Mouse (Mus musculus): ENCODE results near the gene Cxcl17. TPM values are rescaled to one million over a fixed set of nuclear protein-coding genes. Genes with fewer than 3 reads are reported as not detected.
"Not testable (repeated sequence)": the region's sequence is repeated elsewhere in the genome, so short reads cannot be mapped to it uniquely, and the experiment has no call there.

Gene Cxcl17
- polyA plus RNA-seq, 1 experiment = not detected

DNA sequence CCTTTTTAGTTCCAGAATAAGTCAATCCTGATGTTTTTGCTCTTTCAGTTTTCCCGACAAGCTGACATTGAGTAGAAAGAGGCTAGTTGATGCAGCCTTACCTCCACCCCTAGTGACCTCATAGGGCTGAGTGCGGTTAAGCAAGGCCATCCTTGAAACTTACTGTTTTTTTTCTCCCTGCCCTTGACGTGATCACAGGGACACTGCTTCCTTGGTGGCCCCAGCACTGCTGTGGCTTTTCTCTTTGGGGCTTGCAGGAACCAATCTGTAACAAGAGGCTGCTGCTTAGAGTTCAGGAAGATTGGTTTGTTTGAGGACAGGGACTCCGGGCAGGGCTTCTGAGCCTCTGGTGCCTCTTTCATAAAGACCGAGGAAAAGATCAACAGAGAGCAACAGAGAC lies 10.7 kb downstream of the Cxcl17 start:
- Histone ChIP-seq H3K27me3 (replicated peaks) (peaks cover 3% of the 10 kb centered on the region), H3K4me1 (peaks cover 17% of the 10 kb centered on the region), H3K9me3 (no peaks in the 10 kb centered on the region), H3K36me3 (replicated peaks; ENCODE audit: low read length) (no peaks in the 10 kb centered on the region), H3K4me3 (replicated peaks) (no peak overlapping the region)
- no peak for TF ChIP-seq FLI1 (IDR thresholded peaks at IDR 0.05; ENCODE audit: low read length)
- TF ChIP-seq GATA1 (IDR thresholded peaks at IDR 0.05; ENCODE audit: borderline replicate concordance, low read length) = no peak

DNA sequence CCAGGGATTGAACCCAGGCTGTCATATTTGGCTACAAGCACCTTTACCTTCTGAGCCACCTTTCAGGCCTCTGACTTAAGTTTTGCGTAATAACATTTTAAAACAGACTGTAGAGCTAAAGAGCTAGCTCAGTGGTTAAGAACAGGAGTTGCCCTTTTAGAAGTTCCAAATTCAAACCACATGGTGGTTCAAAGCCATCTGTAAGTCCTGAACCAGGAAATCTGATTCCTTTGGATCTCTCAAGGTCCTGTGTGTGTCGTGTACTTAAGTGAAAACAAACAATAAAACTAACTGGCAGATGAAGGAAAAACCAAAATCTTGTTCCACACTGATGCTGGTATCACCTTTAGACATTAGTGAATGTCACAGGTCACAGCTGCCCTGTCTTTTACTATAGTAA lies 11.1 kb downstream of the Cxcl17 start:
- no peak overlapping the region for H3K4me3 ChIP-seq (replicated peaks)
- H3K27me3 ChIP-seq (replicated peaks) = peaks cover 3% of the 10 kb centered on the region
- H3K9me3 ChIP-seq = no peaks in the 10 kb centered on the region
- TF ChIP-seq FLI1 (IDR thresholded peaks at IDR 0.05; ENCODE audit: low read length) (no peak), GATA1 (IDR thresholded peaks at IDR 0.05; ENCODE audit: borderline replicate concordance, low read length) (no peak)
- no peaks in the 10 kb centered on the region for H3K36me3 ChIP-seq (replicated peaks; ENCODE audit: low read length)
- peaks cover 20% of the 10 kb centered on the region for H3K4me1 ChIP-seq

GRCm38 (mm10) chr7:25399028-25399427 lies 13.7 kb downstream of the Cxcl17 start:
- H3K27me3 ChIP-seq (replicated peaks); H3K9me3 ChIP-seq; H3K4me3 ChIP-seq (replicated peaks); H3K36me3 ChIP-seq (replicated peaks; ENCODE audit: low read length): not testable (repeated sequence)
- peaks cover 35% of the 10 kb centered on the region for H3K4me1 ChIP-seq

DNA sequence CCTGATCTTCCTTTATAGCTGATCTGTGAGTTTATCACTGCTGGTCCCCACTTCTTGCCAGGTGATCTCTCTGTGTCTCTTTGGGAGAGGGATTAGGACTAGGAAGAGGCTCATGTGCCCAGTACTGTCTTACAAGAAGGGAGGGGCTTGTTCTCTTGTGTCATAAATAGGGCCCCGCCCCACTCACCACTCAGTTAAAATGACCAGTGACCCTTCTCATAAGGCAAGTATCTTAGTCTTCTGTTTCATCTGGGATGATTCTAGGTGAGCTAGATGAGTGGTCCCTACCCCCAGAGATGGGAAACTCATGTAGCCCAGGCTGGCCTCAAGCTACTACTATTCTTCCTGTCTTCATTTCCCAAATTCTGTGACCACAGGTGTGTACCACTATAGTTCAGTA lies 14.1 kb downstream of the Cxcl17 start, which contains the start of gene Lipe:
TSS of gene Lipe (minus strand) at position 101 of the 400 bp plus-strand sequence.
- no peaks in the 10 kb centered on the region for H3K9me3 ChIP-seq
- H3K4me1 ChIP-seq = peaks cover 40% of the 10 kb centered on the region
- TF ChIP-seq FLI1 (IDR thresholded peaks at IDR 0.05; ENCODE audit: low read length) = no peak
- TF ChIP-seq GATA1 (IDR thresholded peaks at IDR 0.05; ENCODE audit: borderline replicate concordance, low read length) = no peak
- no peak within 1 kb of the TSS for H3K4me3 ChIP-seq (replicated peaks)
- no peaks in the 10 kb centered on the region for H3K36me3 ChIP-seq (replicated peaks; ENCODE audit: low read length)
- H3K27me3 ChIP-seq (replicated peaks) = peaks cover 3% of the 10 kb centered on the region

DNA sequence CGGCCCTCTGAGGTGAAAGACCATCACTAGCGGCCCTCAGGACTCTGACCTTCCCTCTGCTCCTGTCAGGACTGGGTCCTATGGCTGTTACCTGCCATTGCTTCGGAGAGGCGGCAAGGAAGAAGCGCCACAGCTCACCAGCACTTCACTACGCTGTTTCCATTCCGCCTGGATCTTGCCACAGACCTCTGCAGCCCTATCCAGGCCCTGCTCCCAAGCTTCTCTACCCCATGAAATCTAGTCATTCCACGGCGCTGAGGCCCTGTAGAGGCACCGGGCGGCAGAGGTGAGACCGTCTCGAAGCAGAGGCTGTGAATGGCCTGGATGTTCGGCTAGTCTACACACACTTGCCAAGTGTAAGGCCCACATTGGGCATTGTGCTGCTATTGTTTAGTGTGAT lies 16.1 kb downstream of the Cxcl17 start:
- Histone ChIP-seq H3K4me3 (replicated peaks) (peak overlapping the region; percentile 42), H3K36me3 (replicated peaks; ENCODE audit: low read length) (peaks cover 4% of the 10 kb centered on the region), H3K4me1 (peaks cover 35% of the 10 kb centered on the region), H3K27me3 (replicated peaks) (no peaks in the 10 kb centered on the region), H3K9me3 (no peaks in the 10 kb centered on the region)
- TF ChIP-seq FLI1 (IDR thresholded peaks at IDR 0.05; ENCODE audit: low read length) (no peak), GATA1 (IDR thresholded peaks at IDR 0.05; ENCODE audit: borderline replicate concordance, low read length) (no peak)

DNA sequence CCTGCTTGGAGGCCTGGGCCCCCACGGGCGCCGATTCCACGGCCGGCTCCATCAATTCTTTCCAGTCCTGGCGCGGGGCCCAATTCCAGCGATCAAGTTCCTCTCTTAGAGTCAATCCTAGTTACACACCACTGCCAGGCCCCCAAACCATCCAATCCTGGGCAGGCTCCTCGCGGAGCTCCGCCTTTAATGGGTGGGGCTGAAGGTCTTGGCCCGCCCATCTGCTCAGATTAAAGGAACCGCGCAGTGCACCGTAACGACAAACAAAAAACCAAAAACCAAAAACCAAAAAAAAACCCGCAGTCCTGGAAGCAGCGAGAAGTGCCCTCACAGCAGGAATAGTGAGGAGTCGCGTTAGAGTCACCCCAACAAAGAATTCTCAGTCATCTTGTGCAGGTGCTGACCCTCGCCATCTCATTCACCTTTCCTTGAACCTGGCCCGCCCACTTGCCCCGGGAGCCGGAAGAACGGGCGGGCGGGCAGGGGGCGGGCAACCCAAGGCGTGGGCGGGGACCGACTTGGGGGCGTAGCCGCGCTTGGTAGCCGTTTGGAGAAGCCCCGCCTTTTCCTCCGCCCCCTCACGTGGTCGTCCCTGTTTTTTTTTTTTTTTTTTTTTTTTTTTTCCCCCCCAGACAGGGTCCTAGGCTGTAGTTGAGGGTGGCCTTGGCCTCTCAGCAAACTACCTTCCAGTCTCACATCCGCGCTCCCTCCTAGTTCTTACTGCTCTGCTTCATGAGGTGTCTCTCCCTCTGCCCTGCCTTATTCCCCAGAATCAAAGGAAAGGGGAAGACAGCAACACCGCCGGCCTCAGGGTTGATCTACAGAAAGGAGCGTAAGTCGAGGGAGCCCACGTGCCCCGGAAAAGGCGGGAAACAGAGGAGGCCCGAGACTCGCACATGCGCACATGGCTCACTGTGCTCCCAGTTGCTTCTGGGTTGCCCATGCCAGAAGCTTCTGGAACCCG lies 16.8 kb downstream of the Cxcl17 start:
- TF ChIP-seq GATA1 (IDR thresholded peaks at IDR 0.05; ENCODE audit: borderline replicate concordance, low read length) = no peak
- TF ChIP-seq FLI1 (IDR thresholded peaks at IDR 0.05; ENCODE audit: low read length) = no peak
- no peaks in the 10 kb centered on the region for H3K27me3 ChIP-seq (replicated peaks)
- H3K4me3 ChIP-seq (replicated peaks) = peak overlapping the region; percentile 94
- peaks cover 7% of the 10 kb centered on the region for H3K36me3 ChIP-seq (replicated peaks; ENCODE audit: low read length)
- H3K4me1 ChIP-seq = peaks cover 43% of the 10 kb centered on the region
- no peaks in the 10 kb centered on the region for H3K9me3 ChIP-seq

GRCm38 (mm10) chr7:25395186-25395557 lies 17.5 kb downstream of the Cxcl17 start:
- Histone ChIP-seq H3K9me3 (no peaks in the 10 kb centered on the region), H3K4me1 (peaks cover 50% of the 10 kb centered on the region), H3K4me3 (replicated peaks) (peak overlapping the region; percentile 94), H3K27me3 (replicated peaks) (no peaks in the 10 kb centered on the region), H3K36me3 (replicated peaks; ENCODE audit: low read length) (peaks cover 11% of the 10 kb centered on the region)
- no peak for TF ChIP-seq FLI1 (IDR thresholded peaks at IDR 0.05; ENCODE audit: low read length)
- TF ChIP-seq GATA1 (IDR thresholded peaks at IDR 0.05; ENCODE audit: borderline replicate concordance, low read length) = no peak

GRCm38 (mm10) chr7:25394754-25395153 lies 17.9 kb downstream of the Cxcl17 start:
- Histone ChIP-seq H3K27me3 (replicated peaks) (no peaks in the 10 kb centered on the region), H3K9me3 (no peaks in the 10 kb centered on the region), H3K36me3 (replicated peaks; ENCODE audit: low read length) (peaks cover 12% of the 10 kb centered on the region), H3K4me3 (replicated peaks) (peak overlapping the region; percentile 94), H3K4me1 (peaks cover 54% of the 10 kb centered on the region)
- TF ChIP-seq FLI1 (IDR thresholded peaks at IDR 0.05; ENCODE audit: low read length) (no peak), GATA1 (IDR thresholded peaks at IDR 0.05; ENCODE audit: borderline replicate concordance, low read length) (no peak)

DNA sequence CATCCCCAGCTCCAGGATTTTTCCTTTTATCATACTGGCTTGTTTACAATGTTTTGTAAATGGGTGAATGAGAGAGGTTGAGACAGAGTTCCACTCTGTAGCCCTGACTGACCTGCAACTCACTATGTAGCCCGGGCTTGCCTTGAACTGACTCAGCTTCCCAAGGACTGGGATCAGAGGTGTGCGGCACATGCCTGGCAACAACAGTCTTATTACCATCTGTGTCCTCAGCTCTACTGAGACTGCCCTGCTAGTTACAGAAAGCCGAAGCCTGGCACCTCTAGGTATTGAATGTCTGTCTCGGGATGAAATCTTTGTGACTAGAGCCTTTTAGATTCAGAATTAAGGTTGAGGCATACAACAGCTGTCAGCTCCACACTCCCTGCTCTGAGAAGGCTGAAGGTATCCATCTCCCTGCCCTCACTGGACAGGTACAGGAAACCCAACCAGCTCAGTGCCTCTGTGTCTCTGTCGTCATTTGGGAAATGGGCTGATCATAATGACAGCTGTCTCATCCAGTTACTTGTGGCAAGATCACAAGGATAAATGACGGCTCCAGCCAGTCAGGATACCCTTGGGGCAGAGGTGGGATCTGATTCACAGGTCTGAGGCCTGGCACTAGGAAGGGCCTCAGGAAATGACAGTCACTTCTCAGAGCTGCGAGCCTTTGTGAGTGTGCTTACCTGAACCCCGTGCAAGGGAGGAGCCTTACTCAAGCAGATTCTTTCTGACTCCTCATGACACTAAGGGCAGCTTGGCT lies 19.1 kb downstream of the Cxcl17 start:
- peaks cover 18% of the 10 kb centered on the region for H3K36me3 ChIP-seq (replicated peaks; ENCODE audit: low read length)
- no peak for TF ChIP-seq FLI1 (IDR thresholded peaks at IDR 0.05; ENCODE audit: low read length)
- no peak for TF ChIP-seq GATA1 (IDR thresholded peaks at IDR 0.05; ENCODE audit: borderline replicate concordance, low read length)

GRCm38 (mm10) chr7:25392851-25393250 lies 19.8 kb downstream of the Cxcl17 start:
- H3K4me3 ChIP-seq (replicated peaks) = no peak overlapping the region
- H3K9me3 ChIP-seq = no peaks in the 10 kb centered on the region
- H3K36me3 ChIP-seq (replicated peaks; ENCODE audit: low read length) = peaks cover 26% of the 10 kb centered on the region
- TF ChIP-seq GATA1 (IDR thresholded peaks at IDR 0.05; ENCODE audit: borderline replicate concordance, low read length) (no peak), FLI1 (IDR thresholded peaks at IDR 0.05; ENCODE audit: low read length) (no peak)
- peaks cover 68% of the 10 kb centered on the region for H3K4me1 ChIP-seq
- no peaks in the 10 kb centered on the region for H3K27me3 ChIP-seq (replicated peaks)

More for the DNA sequence above, 19.1 kb downstream of the Cxcl17 start:
- Histone ChIP-seq H3K27me3 (replicated peaks) (no peaks in the 10 kb centered on the region), H3K4me3 (replicated peaks) (peak overlapping the region; percentile 47), H3K9me3 (no peaks in the 10 kb centered on the region), H3K4me1 (peaks cover 60% of the 10 kb centered on the region)

All from megakaryocyte, embryonic 14.5 days (primary cell).